Mouse (Mus musculus) forebrain, embryonic 16.5 days (tissue): ENCODE results near the gene Fam71f2. TPM values are rescaled to one million over a fixed set of nuclear protein-coding genes. Genes with fewer than 3 reads are reported as not detected.
A peak's percentile ranks its signal among the peaks of the same experiment; 100 is the strongest.

Experiments used
- ATAC-seq: fragments of 200-750 bp; cut with Nextera tagmentation; 2 replicates; pipeline ENCODE4 v1.8.0; 2017; ENCODE audit warnings: mild to moderate bottlenecking, moderate library complexity
- H3K27ac ChIP-seq: fragments of 300-500 bp; sonication (generic); 2 replicates; pipeline ENCODE4 v1.5.1; 2014; ENCODE audit warnings: low read length, control low read depth
- H3K27me3 ChIP-seq: fragments of 300-500 bp; sonication (generic); replicated peaks from 2 replicates; pipeline ENCODE4 v1.6.1; 2014; ENCODE audit warnings: low read length; ENCODE audit not compliant: control insufficient read depth, insufficient read depth
- H3K36me3 ChIP-seq: fragments of 300-500 bp; sonication (generic); 2 replicates; pipeline ENCODE4 v1.6.1; 2014; ENCODE audit not compliant: control insufficient read depth, insufficient read depth
- H3K4me1 ChIP-seq: fragments of 300-500 bp; sonication (generic); replicated peaks from 2 replicates; pipeline ENCODE4 v1.6.1; 2014; ENCODE audit warnings: low read length; ENCODE audit not compliant: control insufficient read depth, insufficient read depth
- H3K4me2 ChIP-seq: fragments of 300-500 bp; sonication (generic); 2 replicates; pipeline ENCODE4 v1.6.1; 2014; ENCODE audit warnings: mild to moderate bottlenecking, low read length, control low read depth
- H3K4me3 ChIP-seq: fragments of 300-500 bp; sonication (generic); replicated peaks from 2 replicates; pipeline ENCODE4 v1.5.1; 2014; ENCODE audit warnings: mild to moderate bottlenecking, low read length, control low read depth
- H3K9ac ChIP-seq: fragments of 300-500 bp; sonication (generic); replicated peaks from 2 replicates; pipeline ENCODE4 v1.6.1; 2014; ENCODE audit warnings: low read depth, low read length, control low read depth
- H3K9me3 ChIP-seq: fragments of 300-500 bp; sonication (generic); 2 replicates; pipeline ENCODE4 v1.6.1; 2016; ENCODE audit warnings: low read length; ENCODE audit not compliant: control insufficient read depth
- WGBS: fragments of 180-500 bp; shearing (Covaris S2); extraction: QIAGEN DNeasy Blood & Tissue Kit; methylation state at CpG from one replicate; pipeline ENCODE4 v1.1.7; 2014; 5-methylcytosine and 5-hydroxymethylcytosine counted together
- polyA plus RNA-seq: library from polyadenylated mRNA; unstranded; fragments of >200 nt; fragmentation: Nextera tagmentation; extraction: Ambion mirVana; gene quantifications from 2 replicates; pipeline ENCODE4 v1.2.1, GENCODE M21; 2015

Gene Fam71f2
- polyA plus RNA-seq, 1 experiment from 2014 or later: 0.51 TPM

- no peaks in the 10 kb centered on the region for H3K9me3 ChIP-seq
- no peak overlapping the region for H3K4me3 ChIP-seq
- no peak overlapping the region for H3K4me2 ChIP-seq
- WGBS: 79% methylated on average over 6 of the region's 6 CpGs
- ATAC-seq: no peak
- H3K9ac ChIP-seq: no peak overlapping the region
- H3K27me3 ChIP-seq: 0 out of 2 replicates have a peak, but pooled peaks cover 2% of the 10 kb centered on the region
- no peak overlapping the region for H3K27ac ChIP-seq
- H3K36me3 ChIP-seq: no peaks in the 10 kb centered on the region
- peaks cover 10% of the 10 kb centered on the region for H3K4me1 ChIP-seq
Measured at GRCm38 (mm10) chr6:29269006-29269668, 10.3 kb upstream of the Fam71f2 start.

GRCm38 (mm10) chr6:29270961-29271360, 8.4 kb upstream of the Fam71f2 start:
- no peak for ATAC-seq
- Histone ChIP-seq H3K9me3 (no peaks in the 10 kb centered on the region), H3K27ac (no peak overlapping the region), H3K4me1 (peaks cover 11% of the 10 kb centered on the region), H3K4me3 (no peak overlapping the region), H3K9ac (no peak overlapping the region), H3K4me2 (no peak overlapping the region), H3K27me3 (0 out of 2 replicates have a peak, but pooled peaks cover 2% of the 10 kb centered on the region), H3K36me3 (no peaks in the 10 kb centered on the region)
- 23% methylated on average over 8 of the region's 8 CpGs for WGBS

- H3K4me2 ChIP-seq: peak within 1 kb of the TSS; percentile 72
- H3K4me1 ChIP-seq: peaks cover 11% of the 10 kb centered on the region
- H3K9me3 ChIP-seq: no peaks in the 10 kb centered on the region
- WGBS: under 1% methylated on average over 46 of the region's 46 CpGs
- ATAC-seq: peak; percentile 99
- peak within 1 kb of the TSS; percentile 73 for H3K4me3 ChIP-seq
- H3K9ac ChIP-seq: peak within 1 kb of the TSS; percentile 78
- 0 out of 2 replicates have a peak, but pooled peaks cover 2% of the 10 kb centered on the region for H3K27me3 ChIP-seq
- peak within 1 kb of the TSS; percentile 16; the same call in 1 of the 2 replicates for H3K27ac ChIP-seq
- no peaks in the 10 kb centered on the region for H3K36me3 ChIP-seq
Measured at GRCm38 (mm10) chr6:29272312-29273072, 6.9 kb upstream of the Fam71f2 start, which contains the start of gene Hilpda. TSS of gene Hilpda (plus strand) at chr6:29272488.

- no peak overlapping the region for H3K9ac ChIP-seq
- H3K36me3 ChIP-seq: no peaks in the 10 kb centered on the region
- no peak overlapping the region for H3K27ac ChIP-seq
- H3K9me3 ChIP-seq: no peaks in the 10 kb centered on the region
- H3K27me3 ChIP-seq: no peaks in the 10 kb centered on the region
- H3K4me3 ChIP-seq: no peak overlapping the region
- H3K4me1 ChIP-seq: peaks cover 11% of the 10 kb centered on the region
- ATAC-seq: no peak
- H3K4me2 ChIP-seq: no peak overlapping the region
- WGBS: 93% methylated on average over 5 of the region's 5 CpGs
Measured at GRCm38 (mm10) chr6:29276746-29277145, 2.6 kb upstream of the Fam71f2 start.

- H3K4me1 ChIP-seq: peaks cover 5% of the 10 kb centered on the region; the same call in 1 of the 2 replicates
- H3K36me3 ChIP-seq: no peaks in the 10 kb centered on the region
- WGBS: 37% methylated on average over 8 of the region's 8 CpGs
- peak; percentile 72 for ATAC-seq
- H3K27ac ChIP-seq: no peak overlapping the region
- H3K9me3 ChIP-seq: no peaks in the 10 kb centered on the region
- H3K9ac ChIP-seq: no peak overlapping the region
- no peak overlapping the region for H3K4me2 ChIP-seq
- no peak overlapping the region for H3K4me3 ChIP-seq
- no peaks in the 10 kb centered on the region for H3K27me3 ChIP-seq
Measured at GRCm38 (mm10) chr6:29278513-29279267, 703 bp upstream of the Fam71f2 start.

GRCm38 (mm10) chr6:29280671-29281070, 1.3 kb downstream of the Fam71f2 start:
- Histone ChIP-seq H3K9ac (no peak overlapping the region), H3K27ac (no peak overlapping the region), H3K4me3 (no peak overlapping the region), H3K9me3 (no peaks in the 10 kb centered on the region), H3K4me1 (no peaks in the 10 kb centered on the region), H3K27me3 (no peaks in the 10 kb centered on the region), H3K4me2 (no peak overlapping the region), H3K36me3 (no peaks in the 10 kb centered on the region)
- no peak for ATAC-seq
- WGBS: 22% methylated on average over 7 of the region's 7 CpGs

- Histone ChIP-seq H3K27me3 (no peaks in the 10 kb centered on the region), H3K27ac (no peak overlapping the region), H3K4me1 (no peaks in the 10 kb centered on the region), H3K4me3 (no peak overlapping the region), H3K4me2 (no peak overlapping the region), H3K9ac (no peak overlapping the region), H3K9me3 (no peaks in the 10 kb centered on the region), H3K36me3 (no peaks in the 10 kb centered on the region)
- WGBS: 79% methylated on average over 7 of the region's 7 CpGs
- no peak for ATAC-seq
Measured at GRCm38 (mm10) chr6:29286870-29287269, 7.5 kb downstream of the Fam71f2 start.

- Histone ChIP-seq H3K9me3 (no peaks in the 10 kb centered on the region), H3K4me2 (no peak overlapping the region), H3K27ac (no peak overlapping the region), H3K27me3 (no peaks in the 10 kb centered on the region), H3K4me3 (no peak overlapping the region), H3K9ac (no peak overlapping the region), H3K4me1 (no peaks in the 10 kb centered on the region), H3K36me3 (no peaks in the 10 kb centered on the region)
- 35% methylated on average over 6 of the region's 6 CpGs for WGBS
- no peak for ATAC-seq
Measured at GRCm38 (mm10) chr6:29287481-29287880, 8.1 kb downstream of the Fam71f2 start.

- WGBS: 48% methylated on average over 5 of the region's 5 CpGs
- H3K27ac ChIP-seq: no peak overlapping the region
- no peaks in the 10 kb centered on the region for H3K9me3 ChIP-seq
- H3K4me3 ChIP-seq: no peak overlapping the region
- no peak overlapping the region for H3K9ac ChIP-seq
- H3K27me3 ChIP-seq: no peaks in the 10 kb centered on the region
- H3K4me1 ChIP-seq: no peaks in the 10 kb centered on the region
- no peak for ATAC-seq
- H3K4me2 ChIP-seq: no peak overlapping the region
- no peaks in the 10 kb centered on the region for H3K36me3 ChIP-seq
Measured at GRCm38 (mm10) chr6:29287944-29288343, 8.6 kb downstream of the Fam71f2 start.
